Mouse (Mus musculus): ENCODE measurements around the gene Btg3.
"Not testable (repeated sequence)": the region's sequence is repeated elsewhere in the genome, so short reads cannot be mapped to it uniquely, and the experiment has no call there.

The Btg3 gene

DNA sequence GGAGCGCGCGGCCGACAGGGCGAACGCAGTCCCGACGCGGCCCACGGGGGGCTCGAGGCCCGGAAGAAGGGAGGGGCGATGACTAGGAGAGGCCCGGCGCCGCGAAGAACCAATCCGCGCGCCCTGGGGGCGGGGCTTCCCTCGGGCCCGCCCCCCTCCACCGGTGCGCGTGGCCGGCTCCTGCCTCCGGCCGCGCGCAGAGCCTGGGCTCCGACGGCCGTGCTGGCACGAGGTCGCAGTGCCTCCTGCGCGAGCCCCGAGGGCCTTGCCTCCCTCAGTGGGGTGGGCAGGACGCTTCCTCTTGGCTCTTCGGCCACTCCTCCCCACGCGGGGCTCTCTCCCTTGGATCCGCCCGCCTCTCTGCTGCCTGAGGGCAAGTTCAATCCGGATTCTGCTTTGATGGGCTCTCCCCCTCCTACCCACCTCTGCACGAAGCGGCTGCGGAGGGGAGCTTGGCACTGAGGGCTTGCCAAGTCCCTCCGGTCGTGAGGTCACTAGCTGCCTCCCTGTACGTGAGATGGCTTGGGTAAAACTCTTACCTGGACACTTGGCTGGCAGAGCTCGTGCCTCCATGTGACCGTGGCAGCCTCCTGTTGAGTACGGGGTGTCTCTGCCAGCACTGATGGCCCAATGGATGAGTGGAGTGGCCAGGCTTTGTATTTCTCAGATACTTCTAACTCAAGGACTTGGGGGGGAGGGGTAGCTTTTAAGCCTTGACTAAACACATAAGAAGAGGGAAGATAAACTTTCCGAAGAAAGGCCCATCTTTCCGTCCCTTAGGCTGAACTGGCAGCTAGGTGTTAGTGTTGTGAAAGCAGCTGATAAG lies at the start of gene Btg3:
Btg3 (minus strand) TSS at position 448 of the 826 bp plus-strand sequence.
- DNase-seq (ENCODE audit: low spot score in 2 of 2): peak; percentile 79 to 92

DNA sequence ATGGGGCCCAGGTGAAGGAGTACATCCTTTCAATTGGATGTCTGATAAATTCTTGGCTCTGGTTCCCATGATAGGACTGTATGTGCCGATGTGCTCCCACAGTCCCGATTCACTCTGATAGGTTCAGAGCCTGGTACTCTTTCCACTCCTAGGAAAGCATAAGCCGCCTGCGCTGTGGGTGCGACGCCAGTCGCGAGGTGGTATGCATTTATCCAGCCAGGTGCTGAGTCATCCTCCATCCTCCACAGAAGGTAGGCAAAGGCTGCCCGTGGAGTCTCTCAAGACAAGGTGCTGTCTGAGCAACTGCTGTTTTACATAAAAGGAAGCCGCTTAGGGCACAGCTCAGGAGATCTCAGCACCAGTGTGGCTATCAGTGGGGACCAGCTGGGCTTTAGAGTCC lies 40.7 kb upstream of the Btg3 start:
- DNase-seq (ENCODE audit: low spot score in 2 of 2): no peak

DNA sequence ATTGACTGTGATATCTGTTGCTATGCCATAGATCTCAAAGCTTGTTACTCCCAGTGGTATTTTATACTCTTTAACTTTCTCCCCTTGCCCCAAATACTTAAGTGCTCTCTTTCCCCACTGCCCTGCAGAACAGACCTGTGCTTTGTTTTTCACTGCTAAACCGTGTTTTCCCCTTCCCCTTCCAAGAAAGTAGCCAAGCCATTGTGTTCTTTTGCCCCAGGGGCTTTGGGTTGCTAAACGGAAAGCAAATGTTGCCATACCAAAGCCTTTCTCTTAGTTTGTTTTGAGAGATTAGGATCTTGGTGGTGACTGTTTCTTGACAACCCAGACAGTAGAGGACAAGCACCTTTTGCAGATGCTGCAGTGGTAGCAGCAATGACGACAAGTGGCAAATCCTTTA lies 39.5 kb upstream of the Btg3 start:
- no peak for DNase-seq (ENCODE audit: low spot score in 2 of 2)

DNA sequence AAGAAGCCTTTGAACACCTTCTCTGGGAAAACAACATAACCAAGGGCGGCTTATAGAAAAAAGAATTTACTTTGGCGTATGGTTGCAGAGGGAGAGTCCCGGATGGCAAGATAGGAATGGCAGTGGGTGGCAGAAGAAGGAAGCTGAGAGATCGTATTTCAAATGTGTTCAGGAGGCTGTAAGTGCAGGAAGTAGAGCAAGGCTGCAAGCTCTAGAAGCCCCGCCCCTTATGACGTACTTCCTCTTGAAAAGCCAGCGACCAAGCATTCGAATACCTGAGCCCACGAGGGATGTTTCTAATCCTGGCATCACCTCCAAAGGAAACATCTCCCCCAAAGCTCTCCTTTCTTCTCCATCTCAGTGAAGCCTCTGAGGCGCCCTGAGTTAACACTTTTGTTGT lies 33.0 kb upstream of the Btg3 start:
- no peak for DNase-seq (ENCODE audit: low spot score in 2 of 2)

DNA sequence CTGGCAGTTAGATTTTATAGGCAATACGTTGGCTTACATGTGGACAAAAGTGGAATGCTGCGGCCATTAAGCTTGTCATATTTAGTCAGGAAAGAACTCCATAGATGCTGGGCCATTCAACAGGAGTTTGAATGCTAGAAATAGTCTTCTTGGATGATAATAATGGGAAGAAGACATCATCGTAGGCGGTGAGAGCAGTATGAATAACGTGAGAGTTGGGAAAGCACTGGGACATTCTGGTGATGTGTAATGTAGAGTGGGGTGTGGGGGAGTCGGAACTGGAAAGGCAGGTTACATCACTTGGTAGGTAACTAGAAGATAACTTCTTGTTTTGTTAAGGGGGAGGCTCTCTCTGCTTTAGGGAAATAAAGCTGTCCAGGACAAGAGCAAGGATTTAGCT lies 30.9 kb upstream of the Btg3 start:
- DNase-seq (ENCODE audit: low spot score in 2 of 2): no peak

DNA sequence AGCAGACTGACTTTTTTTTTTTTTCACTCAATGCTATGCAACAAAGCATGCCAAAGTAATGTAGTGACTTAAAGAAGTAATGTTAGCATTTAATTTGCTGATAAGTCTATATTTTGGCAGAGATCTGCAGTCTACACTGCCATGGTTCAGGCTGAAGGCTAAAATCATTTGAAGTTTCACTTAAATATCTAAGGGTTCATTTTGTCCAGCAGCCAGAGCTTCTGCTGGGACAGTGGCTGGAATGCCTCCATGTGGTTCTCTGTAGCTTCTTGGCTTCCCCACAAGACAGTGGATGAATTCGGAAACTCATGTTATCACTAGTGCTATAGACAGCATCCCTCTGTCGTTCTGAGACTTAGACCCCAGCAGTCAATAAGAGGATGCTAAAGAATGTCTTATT lies 29.7 kb upstream of the Btg3 start:
- no peak for DNase-seq (ENCODE audit: low spot score in 2 of 2)

DNA sequence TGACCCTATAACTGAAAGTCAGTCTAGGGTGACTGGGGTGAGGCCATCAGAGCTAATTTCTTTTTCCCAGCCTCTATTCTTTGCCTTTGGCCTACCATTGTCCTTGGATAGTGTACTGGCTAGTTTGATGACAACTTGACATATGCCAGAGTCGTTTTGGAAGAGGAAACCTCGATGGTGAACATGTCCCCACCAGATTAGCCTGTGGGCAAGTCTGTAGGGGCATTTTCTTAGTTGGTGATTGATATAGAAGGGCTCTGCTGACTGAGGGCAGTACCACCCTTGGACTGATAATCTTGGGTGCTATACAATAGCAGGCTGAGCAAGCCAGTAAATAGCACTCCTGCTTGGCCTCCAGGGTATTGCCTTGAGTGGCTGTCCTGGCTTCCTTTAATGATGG lies 25.3 kb upstream of the Btg3 start:
- no peak for DNase-seq (ENCODE audit: low spot score in 2 of 2)

DNA sequence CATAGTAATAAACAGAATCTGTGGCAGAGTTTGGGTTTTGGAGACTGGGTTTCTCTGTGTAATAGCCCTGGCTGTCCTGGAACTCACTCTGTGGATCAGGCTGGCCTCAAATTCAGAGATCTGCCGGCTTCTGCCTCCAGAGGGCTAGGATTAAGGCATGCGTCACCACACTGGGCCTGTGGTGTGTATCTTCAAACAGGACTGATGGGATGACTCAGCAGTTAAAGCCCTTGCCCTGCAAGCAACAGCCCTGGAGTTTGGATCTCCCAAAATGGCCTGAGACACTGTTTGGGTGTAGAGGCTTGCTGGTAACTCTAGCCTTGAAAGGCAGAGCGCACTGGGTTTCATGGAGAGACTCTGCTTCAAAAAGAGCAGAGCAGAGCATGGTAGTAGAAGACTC lies 22.4 kb upstream of the Btg3 start:
- DNase-seq (ENCODE audit: low spot score in 2 of 2): no peak

DNA sequence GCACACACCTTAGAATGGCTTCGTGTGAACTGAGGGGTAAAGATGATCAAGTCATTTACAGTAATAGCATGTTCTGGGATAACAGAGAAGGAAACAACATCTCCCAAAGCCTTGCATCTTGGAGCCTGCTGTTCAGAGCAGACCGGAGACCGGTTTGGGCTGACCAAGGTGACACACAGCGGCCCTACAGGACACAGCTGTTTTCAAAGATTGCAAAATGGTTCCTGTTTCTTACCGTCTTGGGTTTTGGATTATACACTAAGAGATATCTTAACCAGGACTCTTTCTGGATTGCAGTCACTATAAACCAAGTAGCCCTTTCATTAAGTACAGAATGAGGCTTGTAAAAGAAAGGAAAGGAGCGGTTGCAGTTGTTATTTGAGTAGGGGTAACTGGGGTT lies 21.7 kb upstream of the Btg3 start:
- no peak for DNase-seq (ENCODE audit: low spot score in 2 of 2)

DNA sequence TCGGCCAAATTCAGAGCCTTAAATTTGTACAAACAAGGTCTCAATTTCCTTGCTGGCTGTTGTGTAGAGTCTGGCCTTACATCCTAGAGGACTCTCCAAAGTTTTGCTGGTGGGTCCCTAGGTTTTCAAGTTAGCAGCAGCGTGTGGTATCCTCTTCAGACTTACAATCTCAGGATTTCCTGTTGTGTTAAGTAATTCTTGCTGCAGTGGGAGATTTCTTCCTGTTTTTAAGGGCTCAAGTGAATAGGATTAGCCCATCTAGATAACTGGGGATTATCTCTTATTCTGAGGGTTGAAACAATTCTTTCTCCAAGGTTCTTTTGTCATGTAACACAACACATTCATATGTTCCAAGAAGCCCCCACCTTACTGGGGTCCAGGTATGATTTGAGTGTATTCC lies 14.4 kb upstream of the Btg3 start:
- DNase-seq (ENCODE audit: low spot score in 2 of 2): no peak

DNA sequence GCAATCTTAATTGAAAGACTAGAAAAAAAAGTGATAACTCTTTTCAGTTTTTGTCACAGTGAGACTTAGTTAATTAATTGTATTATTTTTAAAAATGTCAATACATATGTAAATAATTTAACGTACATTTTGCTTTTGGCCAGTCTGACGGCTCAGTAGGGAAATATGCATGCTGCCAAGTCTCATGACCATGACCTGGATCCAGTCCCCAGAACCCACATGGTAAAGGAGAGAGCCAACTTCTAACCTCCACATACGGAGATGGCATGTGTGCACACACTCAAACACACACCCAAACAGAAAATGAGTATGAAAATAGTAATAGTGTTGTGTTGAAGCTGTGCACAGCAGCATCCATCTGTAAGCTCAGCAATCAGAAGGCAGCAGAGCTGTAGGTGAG lies 13.0 kb upstream of the Btg3 start:
- DNase-seq (ENCODE audit: low spot score in 2 of 2): no peak

DNA sequence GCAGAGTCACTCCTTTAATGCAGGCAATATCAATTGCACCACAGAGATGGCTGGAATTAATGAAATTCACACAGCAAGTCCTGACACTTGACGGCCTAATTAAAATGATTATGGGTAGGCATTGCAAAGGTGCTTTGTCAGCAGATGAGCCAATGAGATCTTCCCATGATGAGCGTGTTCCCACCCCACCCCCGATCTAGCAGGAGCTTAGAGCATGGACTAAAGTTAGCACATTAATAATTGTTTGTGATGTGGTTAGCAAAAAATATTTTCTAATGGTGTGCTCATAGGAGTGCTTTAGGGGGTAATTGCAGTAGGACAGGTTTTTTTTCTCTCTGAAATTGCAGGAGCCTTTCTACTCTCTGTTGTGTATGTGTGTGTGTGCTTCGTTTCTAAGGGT lies 12.1 kb upstream of the Btg3 start:
- no peak for DNase-seq (ENCODE audit: low spot score in 2 of 2)

DNA sequence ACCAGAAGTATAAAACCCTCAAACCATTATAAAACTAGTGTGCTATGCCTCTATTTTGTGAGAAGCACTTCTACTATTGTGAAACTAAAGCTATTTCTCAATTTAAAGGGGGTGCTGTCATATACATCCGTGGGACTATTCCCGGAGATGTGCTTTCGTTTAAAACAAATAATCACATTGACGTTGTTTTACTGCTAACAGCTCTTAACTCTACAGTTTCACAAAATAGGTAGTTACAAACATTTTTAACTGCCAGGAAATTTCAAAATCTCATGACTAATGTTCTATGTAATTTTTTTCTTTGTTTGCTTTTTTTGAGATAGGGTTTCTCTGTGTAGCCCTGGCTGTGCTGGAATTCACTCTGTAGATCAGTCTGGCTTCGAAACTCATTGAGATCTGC lies 1.5 kb upstream of the Btg3 start:
- no peak for DNase-seq (ENCODE audit: low spot score in 2 of 2)

DNA sequence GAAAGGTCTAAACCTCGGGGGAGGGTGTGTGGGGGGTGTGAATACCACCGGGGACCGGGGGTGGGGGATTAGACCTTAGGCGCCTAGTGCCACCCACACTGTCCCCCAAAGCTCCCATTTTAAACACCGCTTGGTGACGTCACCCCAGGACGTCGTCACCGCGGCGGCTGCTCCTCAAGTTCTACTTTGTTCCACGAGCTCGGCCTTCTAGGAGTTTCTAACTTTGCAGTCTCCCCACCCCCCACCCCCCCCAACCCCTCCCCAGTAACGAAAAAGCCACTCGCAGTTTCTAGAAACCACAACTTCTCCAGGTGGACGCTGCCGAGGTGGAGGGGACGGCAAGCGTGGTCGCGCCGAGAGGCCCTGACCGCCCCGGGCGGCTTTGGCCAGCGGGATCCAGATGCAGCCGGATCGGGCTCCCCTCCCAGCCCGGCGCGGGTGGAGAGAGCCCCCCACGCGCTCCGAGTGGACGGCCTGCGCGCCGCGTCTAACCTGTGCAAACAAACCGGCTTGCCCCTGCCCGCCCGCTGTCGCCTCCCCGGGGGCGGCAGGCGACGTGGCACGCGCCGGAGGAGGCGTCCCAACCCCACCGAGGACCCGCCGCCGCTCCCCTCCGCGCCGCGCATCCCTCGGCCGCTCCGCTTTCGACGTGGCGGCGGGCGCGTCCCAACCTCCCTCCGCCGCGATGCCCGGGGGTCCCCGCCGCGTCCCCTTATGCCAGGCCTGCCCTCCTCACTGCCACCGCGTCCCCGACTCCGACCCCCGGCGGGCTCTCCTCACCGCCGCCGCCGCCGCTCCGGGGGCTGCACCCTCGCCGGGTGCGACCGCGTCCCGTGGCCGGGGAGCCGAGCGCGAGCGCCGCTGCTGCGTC lies 936 bp downstream of the Btg3 start:
- DNase-seq (ENCODE audit: low spot score in 2 of 2): peak; percentile 61 to 75

DNA sequence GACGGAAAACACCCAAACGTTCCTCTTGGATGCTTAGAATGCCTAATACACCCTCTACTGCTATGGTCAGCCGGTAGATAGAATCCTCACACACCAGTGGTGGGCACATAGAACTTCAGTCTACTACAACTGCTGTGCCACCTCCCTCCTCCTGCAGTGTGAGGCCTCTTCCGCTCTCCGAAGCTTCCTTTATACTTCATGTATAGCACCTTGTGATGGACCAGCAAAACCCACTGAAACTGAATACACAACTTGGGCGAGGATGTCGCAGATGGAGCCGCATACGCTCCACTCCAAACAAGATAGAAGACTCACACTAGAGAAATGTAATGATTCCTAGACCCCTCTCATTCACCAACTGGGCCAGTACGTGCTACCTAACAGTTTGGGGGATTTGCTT lies 1.8 kb downstream of the Btg3 start:
- peak; percentile 18 to 27 for DNase-seq (ENCODE audit: low spot score in 2 of 2)

DNA sequence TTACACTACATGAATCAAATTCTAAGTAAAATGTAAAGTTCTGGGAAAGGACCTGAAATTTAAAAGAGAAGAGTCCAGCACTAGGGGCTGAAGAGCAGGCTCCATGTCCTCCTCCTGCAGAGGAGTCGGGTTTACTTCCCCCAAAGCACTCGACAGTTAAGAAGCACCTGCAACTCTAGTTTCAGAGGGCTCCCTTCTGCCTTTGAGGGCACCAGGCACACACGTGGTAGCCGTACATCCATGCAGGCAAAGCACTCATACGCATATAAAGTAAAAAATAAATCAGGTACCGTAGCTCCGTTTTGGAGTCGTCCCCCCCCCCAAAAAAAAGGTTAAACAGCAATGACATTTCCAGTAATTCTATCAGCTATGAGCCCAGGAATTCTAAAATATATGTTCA lies 3.2 kb downstream of the Btg3 start:
- DNase-seq (ENCODE audit: low spot score in 2 of 2): peak in 1 of 2 experiments; percentile 17

DNA sequence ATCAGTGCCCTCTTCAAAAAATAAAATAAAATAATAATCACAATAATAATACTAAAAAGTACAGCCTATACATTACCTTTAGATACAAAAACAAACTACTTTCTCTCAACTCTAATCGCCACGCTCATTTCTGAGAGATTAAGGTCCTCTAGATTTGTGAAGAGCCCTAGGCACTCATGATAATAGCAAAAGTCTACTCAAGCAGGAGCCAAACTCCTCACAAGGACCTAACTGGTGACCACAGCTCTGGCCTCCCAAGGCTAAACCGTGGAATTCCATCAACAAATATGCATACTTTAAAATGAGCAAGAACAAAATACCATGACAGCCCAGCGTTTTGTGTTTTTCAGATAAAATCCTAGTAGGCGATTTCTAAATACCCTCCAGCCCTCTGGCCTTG lies 4.2 kb downstream of the Btg3 start:
- DNase-seq (ENCODE audit: low spot score in 2 of 2): no peak

DNA sequence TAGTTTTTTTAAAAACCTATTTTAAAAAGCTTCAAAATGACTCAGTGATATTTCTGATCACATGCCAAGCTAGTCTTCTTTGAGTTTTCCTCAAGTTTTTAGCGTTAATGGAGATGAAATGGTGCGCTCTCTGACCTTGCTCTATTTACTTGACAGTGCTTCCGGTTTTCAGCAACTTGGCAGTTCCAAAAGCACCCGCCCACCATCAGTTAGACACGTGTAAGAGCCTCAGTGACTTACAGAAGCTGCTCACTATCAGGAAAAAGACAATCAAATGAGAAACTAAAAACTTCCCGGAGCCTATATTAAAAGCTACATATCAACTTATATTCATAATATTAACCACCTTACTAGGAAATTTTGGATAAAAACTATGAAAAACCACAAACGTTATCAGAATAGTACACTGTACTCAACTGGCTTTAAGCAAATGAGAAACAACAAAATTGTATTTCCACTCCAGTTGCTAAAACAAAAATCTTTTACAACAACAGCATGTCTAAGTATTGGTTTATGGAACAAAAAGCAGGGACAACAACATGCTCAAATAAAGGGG lies 5.4 kb downstream of the Btg3 start:
- no peak for DNase-seq (ENCODE audit: low spot score in 2 of 2)

DNA sequence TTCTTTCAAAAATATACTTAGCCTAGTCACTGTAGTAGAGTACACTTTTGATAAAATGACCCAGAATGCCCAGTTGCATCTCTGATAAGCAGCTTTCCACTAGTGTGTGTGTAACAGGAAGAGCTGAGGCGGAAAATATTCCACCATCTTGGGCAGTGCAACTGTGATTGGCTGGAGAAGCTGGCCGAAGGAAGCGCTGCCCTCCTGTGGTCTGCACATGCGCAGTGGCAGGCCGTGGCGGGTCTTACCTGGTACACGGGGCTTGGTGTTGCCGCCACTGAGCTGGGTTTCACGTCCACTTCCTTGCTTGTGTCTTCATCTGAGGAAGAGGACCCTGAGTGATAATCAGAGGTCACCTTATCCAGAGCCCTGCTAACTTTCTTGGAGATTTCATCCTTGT lies 12.4 kb downstream of the Btg3 start:
- DNase-seq (ENCODE audit: low spot score in 2 of 2): not testable (repeated sequence)

DNA sequence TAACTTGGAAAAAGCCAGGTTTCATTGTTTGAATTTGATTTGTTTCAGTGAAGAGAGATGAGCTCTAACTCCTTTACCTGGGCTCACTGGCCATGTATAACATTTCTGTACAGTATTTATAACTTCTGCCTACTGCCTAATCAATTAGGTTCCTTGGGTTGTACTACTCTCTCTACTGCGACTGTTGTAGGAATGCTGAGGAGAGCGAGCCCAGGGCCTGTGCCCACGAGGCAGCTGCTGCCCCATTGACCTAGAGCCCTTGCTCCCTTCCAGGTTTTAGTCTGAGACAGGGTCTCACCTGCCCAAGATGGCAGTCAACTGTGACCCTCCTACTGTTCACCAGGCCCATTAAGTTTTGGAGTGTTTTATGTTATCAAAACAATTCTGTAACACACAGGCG lies 15.5 kb downstream of the Btg3 start:
- no peak for DNase-seq (ENCODE audit: low spot score in 2 of 2)

DNA sequence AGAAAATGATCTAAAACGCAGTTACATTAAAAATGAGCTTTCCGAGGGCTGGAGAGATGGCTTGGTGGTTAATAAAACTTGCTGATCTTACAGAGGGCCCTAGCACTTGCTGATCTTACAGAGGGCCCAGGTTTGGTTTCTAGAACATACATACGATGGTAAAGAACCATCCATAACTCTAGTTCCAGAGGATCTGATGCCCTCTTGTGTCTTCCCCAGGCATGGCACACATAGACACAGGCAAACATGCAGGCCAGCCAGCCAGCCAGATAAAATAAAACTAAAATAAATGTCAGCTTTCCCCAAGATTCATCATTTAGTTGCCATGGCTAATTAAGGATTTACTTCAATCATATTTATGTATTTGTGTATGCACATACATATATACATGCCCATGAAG lies 19.2 kb downstream of the Btg3 start:
- DNase-seq (ENCODE audit: low spot score in 2 of 2): no peak

DNA sequence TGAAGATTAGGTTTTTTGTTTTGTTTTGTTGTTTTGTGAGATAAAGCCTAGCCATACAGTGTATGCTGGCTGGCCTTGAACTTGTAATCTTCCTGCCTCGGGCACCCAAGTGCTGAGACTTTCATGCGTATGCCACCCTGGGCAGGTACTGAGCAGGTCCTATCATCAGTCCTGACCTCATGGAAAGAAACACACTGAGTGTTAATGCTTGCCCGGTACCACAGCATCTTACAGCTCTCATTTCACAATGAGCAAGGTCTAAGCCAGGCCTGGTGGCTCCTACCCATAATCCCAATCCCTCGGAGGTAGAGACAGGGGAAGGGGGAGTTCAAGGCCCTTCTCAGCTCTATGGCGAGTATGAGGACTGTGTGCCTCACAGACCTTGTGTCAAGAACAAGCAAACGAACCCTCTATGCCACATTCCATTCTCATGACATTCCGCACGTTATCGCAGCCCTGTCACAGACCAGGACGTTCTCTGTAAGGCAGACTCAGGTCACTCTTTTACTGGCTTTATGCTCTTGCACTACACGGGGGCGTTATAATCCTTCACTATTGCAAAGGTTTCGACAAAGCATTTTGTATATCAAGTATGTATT lies 29.6 kb downstream of the Btg3 start:
- no peak for DNase-seq (ENCODE audit: low spot score in 2 of 2)
